Mouse (Mus musculus) heart, postnatal 14 days (tissue): ENCODE measurements at regions not wholly inside any gene's neighbourhood (a gene's known extent, or its start where the extent isn't known, plus 50 kb on each side); places are given as distances from the start of the nearest gene placed in this dataset.
A peak's percentile ranks its signal among the peaks of the same experiment; 100 is the strongest.

Experiments used
- DNase-seq, 2 experiments: peaks; one replicate each; pipeline ENCODE4 v3.0.0; 2021 to 2022
- intact Hi-C: fragments of 180-260 bp; cut with DNase I; formaldehyde crosslinking; loops from one replicate; pipeline ENCODE4 v1.15.1; 2025

DNA sequence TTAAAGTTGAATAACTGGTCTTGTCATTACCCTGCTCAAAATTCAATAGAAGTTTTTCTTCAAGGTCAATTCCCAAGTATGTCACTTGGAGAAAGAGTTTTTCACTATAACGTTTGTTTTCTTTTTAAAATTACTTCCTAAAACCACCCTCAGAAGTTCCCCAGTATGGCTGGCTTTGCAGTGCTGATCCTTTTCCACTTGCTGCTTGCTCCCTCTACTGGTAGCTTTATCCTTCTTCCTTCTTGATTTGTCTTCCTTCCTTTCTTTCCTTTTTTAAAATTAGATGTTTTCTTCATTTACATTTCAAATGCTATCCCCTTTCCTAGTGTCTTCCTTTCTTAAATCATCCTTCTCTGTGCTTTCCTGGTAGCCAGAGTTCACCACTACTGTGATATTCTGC, 73.6 kb downstream of the Rtl3 start:
- intact Hi-C loops, result loop anchor here (2.0 to 10.0 kb wide), 2 partner anchors 186 to 282 kb away; partner anchors contain the start of gene Fndc3c1
- DNase-seq, result peak in 1 of 2 experiments; percentile 6
